Mouse (Mus musculus): ENCODE results near the gene 1700025G04Rik.

GRCm38 (mm10) chr1:151990615-151991014 lies 99.3 kb downstream of the 1700025G04Rik start:
- TF ChIP-seq CTCF (IDR thresholded peaks at IDR 0.05; ENCODE audit: low read depth): no peak
- TF ChIP-seq EP300 (optimal IDR thresholded peaks at IDR 0.05): no peak
